Mouse (Mus musculus) liver, embryonic 14.5 days (tissue): ENCODE results near the gene Tmc8. TPM values are rescaled to one million over a fixed set of nuclear protein-coding genes. Genes with fewer than 3 reads are reported as not detected.

Experiments used
- ATAC-seq: fragments of 200-750 bp; cut with Nextera tagmentation; 2 replicates; pipeline ENCODE4 v1.8.0; 2017; ENCODE audit warnings: moderate number of reproducible peaks, mild to moderate bottlenecking, moderate library complexity; ENCODE audit not compliant: insufficient read depth
- DNase-seq, 3 experiments: peaks; one replicate each; pipeline ENCODE4 v3.0.0-alpha.2; 2012 to 2013; ENCODE audit warnings: low read depth in 3 of 3, low spot score in 3 of 3
- H3K27ac ChIP-seq: fragments of 300-500 bp; sonication (generic); 2 replicates; pipeline ENCODE4 v1.5.1; 2014; ENCODE audit warnings: moderate library complexity, mild to moderate bottlenecking, control low read depth, inconsistent platforms
- H3K27me3 ChIP-seq: fragments of 300-500 bp; sonication (generic); 2 replicates; pipeline ENCODE4 v1.6.1; 2014; ENCODE audit warnings: mild to moderate bottlenecking, low read length, moderate library complexity; ENCODE audit not compliant: control insufficient read depth, insufficient read depth
- H3K36me3 ChIP-seq: fragments of 300-500 bp; sonication (generic); replicated peaks from 2 replicates; pipeline ENCODE4 v1.6.1; 2014; ENCODE audit warnings: low read depth; ENCODE audit not compliant: control insufficient read depth, insufficient read depth
- H3K4me1 ChIP-seq, 2 experiments: fragments of 200-500 bp in 1 of 2; fragments of 300-500 bp in 1 of 2; sonication (generic) in 1 of 2; replicated peaks; 2 replicates each; pipeline ENCODE4 v1.6.1; 2012 to 2014; ENCODE audit warnings: antibody characterized with exemption in 1 of 2, inconsistent platforms in 1 of 2, low read length in 1 of 2; ENCODE audit not compliant: control insufficient read depth in 2 of 2, insufficient read depth in 2 of 2
- H3K4me2 ChIP-seq: fragments of 300-500 bp; sonication (generic); 2 replicates; pipeline ENCODE4 v1.6.1; 2014; ENCODE audit warnings: low read depth, mild to moderate bottlenecking, control low read depth, moderate library complexity
- H3K4me3 ChIP-seq, 2 experiments: fragments of 200-500 bp in 1 of 2; fragments of 300-500 bp in 1 of 2; sonication (generic) in 1 of 2; 2 replicates each; pipeline ENCODE4 v1.5.1; 2012 to 2014; ENCODE audit warnings: low read depth in 2 of 2, low read length in 2 of 2, mild to moderate bottlenecking in 2 of 2, control low read depth in 1 of 2, inconsistent platforms in 1 of 2, moderate library complexity in 1 of 2; ENCODE audit not compliant: insufficient read depth in 1 of 2
- H3K9ac ChIP-seq: fragments of 300-500 bp; sonication (generic); replicated peaks from 2 replicates; pipeline ENCODE4 v1.6.1; 2014; ENCODE audit warnings: mild to moderate bottlenecking, control low read depth, moderate library complexity
- H3K9me3 ChIP-seq: fragments of 300-500 bp; sonication (generic); 2 replicates; pipeline ENCODE4 v1.6.1; 2016; ENCODE audit warnings: low read length, mixed read lengths; ENCODE audit not compliant: control insufficient read depth
- CTCF ChIP-seq: IDR thresholded peaks from 2 replicates; pipeline ENCODE4 v1.5.1; 2016; ENCODE audit warnings: antibody characterized with exemption, low read depth, control low read depth
- EP300 ChIP-seq: IDR thresholded peaks from 2 replicates; pipeline ENCODE4 v1.6.1; 2016; ENCODE audit warnings: antibody characterized with exemption, low read depth
- WGBS: fragments of 180-500 bp; shearing (Covaris S2); extraction: QIAGEN DNeasy Blood & Tissue Kit; methylation state at CpG from one replicate; pipeline ENCODE4 v1.1.7; 2014; ENCODE audit not compliant: insufficient replicate concordance; 5-methylcytosine and 5-hydroxymethylcytosine counted together
- polyA plus RNA-seq, 2 experiments: library from polyadenylated mRNA; depleted of rRNA in 1 of 2; stranded (reverse) in 1 of 2; unstranded in 1 of 2; fragments of >200 nt; fragmentation: Nextera tagmentation in 1 of 2; extraction: Ambion mirVana in 1 of 2; gene quantifications; 2 replicates each; pipeline versions ENCODE4 v1.2.1 to v1.2.3; 2012 to 2014

Tmc8 gene
- polyA plus RNA-seq, 2 experiments: 9.9 to 29.8 TPM

DNA sequence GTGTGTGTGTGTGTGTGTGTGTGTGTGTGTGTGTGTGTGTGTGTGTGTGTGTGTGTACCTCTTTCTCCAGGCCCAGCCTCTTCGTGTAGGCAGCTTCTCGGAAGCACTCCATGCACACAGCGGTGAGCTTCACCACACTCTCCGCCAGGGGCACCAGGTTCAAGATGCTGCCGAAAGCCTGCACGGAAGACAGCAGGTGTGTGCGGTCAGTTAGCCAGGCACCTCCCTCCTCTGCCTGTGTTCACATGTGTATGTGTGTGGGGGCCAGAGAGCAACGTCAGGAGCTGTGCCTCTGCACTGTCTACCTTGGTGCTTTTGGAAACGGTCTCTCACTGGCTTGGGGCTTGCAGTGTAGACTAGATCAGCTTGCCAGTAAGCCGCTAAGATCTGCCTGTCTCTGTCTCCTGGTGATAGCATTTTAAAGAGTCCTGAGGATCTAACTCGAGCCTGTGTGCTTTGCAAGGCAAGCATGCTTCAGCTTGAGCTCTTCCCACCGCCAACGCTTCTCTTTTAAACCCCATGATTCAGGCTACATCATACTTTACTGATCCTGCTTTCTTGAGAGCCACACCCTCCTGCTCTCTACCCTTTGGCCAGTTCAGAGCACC lies 34.6 kb downstream of the Tmc8 start:
- Histone ChIP-seq H3K36me3 (peaks cover 90% of the 10 kb centered on the region), H3K4me3 (no peak overlapping the region), H3K4me2 (no peak overlapping the region), H3K4me1 (peaks cover 0 to under 1% of the 10 kb centered on the region in 2 experiments; a peak in 2 of 4 replicates), H3K9me3 (no peaks in the 10 kb centered on the region), H3K27ac (no peak overlapping the region), H3K27me3 (no peaks in the 10 kb centered on the region), H3K9ac (no peak overlapping the region)
- WGBS: 75% methylated on average over 13 of the region's 13 CpGs
- no peak for DNase-seq
- ATAC-seq: no peak
- TF ChIP-seq EP300 (no peak), CTCF (no peak)

- WGBS: 77% methylated on average over 8 of the region's 8 CpGs
- Histone ChIP-seq H3K27me3 (no peaks in the 10 kb centered on the region), H3K36me3 (peaks cover 91% of the 10 kb centered on the region), H3K27ac (no peak overlapping the region), H3K9me3 (no peaks in the 10 kb centered on the region), H3K9ac (no peak overlapping the region), H3K4me1 (peaks cover 8 to 10% of the 10 kb centered on the region in 2 experiments; a peak in 3 of 4 replicates), H3K4me3 (no peak overlapping the region), H3K4me2 (no peak overlapping the region)
- DNase-seq (no peak), ATAC-seq (no peak)
- no peak for TF ChIP-seq EP300
- no peak for TF ChIP-seq CTCF
Measured at GRCm38 (mm10) chr11:117819095-117819494, 37.2 kb downstream of the Tmc8 start.

GRCm38 (mm10) chr11:117820173-117820572 lies 38.3 kb downstream of the Tmc8 start:
- Histone ChIP-seq H3K4me2 (no peak overlapping the region), H3K4me1 (peaks cover 9 to 14% of the 10 kb centered on the region in 2 experiments; a peak in 3 of 4 replicates), H3K27ac (no peak overlapping the region), H3K27me3 (no peaks in the 10 kb centered on the region), H3K9me3 (no peaks in the 10 kb centered on the region), H3K9ac (no peak overlapping the region), H3K36me3 (peaks cover 83% of the 10 kb centered on the region), H3K4me3 (no peak overlapping the region)
- ATAC-seq (no peak), DNase-seq (no peak)
- TF ChIP-seq CTCF (no peak), EP300 (no peak)
- WGBS: 88% methylated on average over 7 of the region's 7 CpGs

GRCm38 (mm10) chr11:117821868-117822267 lies 40.0 kb downstream of the Tmc8 start:
- Histone ChIP-seq H3K27ac (no peak overlapping the region), H3K27me3 (no peaks in the 10 kb centered on the region), H3K9ac (no peak overlapping the region), H3K9me3 (no peaks in the 10 kb centered on the region), H3K4me1 (peaks cover 14 to 24% of the 10 kb centered on the region in 2 experiments; a peak in 3 of 4 replicates), H3K4me2 (no peak overlapping the region), H3K4me3 (no peak overlapping the region), H3K36me3 (peaks cover 67% of the 10 kb centered on the region)
- no peak for ATAC-seq
- TF ChIP-seq CTCF: no peak
- no peak for TF ChIP-seq EP300
- DNase-seq: no peak
- 86% methylated on average over 9 of the region's 9 CpGs for WGBS

GRCm38 (mm10) chr11:117822728-117823241 lies 40.9 kb downstream of the Tmc8 start:
- no peak overlapping the region for H3K4me3 ChIP-seq
- peaks cover 58% of the 10 kb centered on the region for H3K36me3 ChIP-seq
- peaks cover 20 to 33% of the 10 kb centered on the region in 2 experiments for H3K4me1 ChIP-seq

More at GRCm38 (mm10) chr11:117822728-117823241, 40.9 kb downstream of the Tmc8 start:
- Histone ChIP-seq H3K9ac (no peak overlapping the region; the same call in 1 of the 2 replicates), H3K4me2 (peak overlapping the region; percentile 90; the same call in 1 of the 2 replicates), H3K27ac (no peak overlapping the region), H3K27me3 (no peaks in the 10 kb centered on the region), H3K9me3 (no peaks in the 10 kb centered on the region)
- DNase-seq (no peak), ATAC-seq (no peak)
- 91% methylated on average over 7 of the region's 7 CpGs for WGBS
- TF ChIP-seq EP300: no peak
